Mouse (Mus musculus): ENCODE results near the gene Cdkn2b. TPM values are rescaled to one million over a fixed set of nuclear protein-coding genes. Genes with fewer than 3 reads are reported as not detected.

The Cdkn2b gene
- total and polyA plus RNA-seq, 3 experiments = 1.9 to 2.5 TPM; not detected in 1

GRCm38 (mm10) chr4:89348842-89349241, 38.0 kb upstream of the Cdkn2b start:
- no peak overlapping the region for H3K27ac ChIP-seq (ENCODE audit: control insufficient read depth, low read depth, low read length)
- no peak overlapping the region for H3K9ac ChIP-seq (ENCODE audit: control insufficient read depth, low read depth, low read length, poor library complexity, severe bottlenecking)
- H3K9me3 ChIP-seq (replicated peaks; ENCODE audit: insufficient read depth, low read length) = no peaks in the 10 kb centered on the region
- TF ChIP-seq CHD1 (IDR thresholded peaks at IDR 0.05; ENCODE audit: low read depth, low read length) (no peak), ZNF384 (IDR thresholded peaks at IDR 0.05; ENCODE audit: low read depth, low read length) (no peak), USF2 (IDR thresholded peaks at IDR 0.05; ENCODE audit: borderline replicate concordance in 1 of 2, insufficient read depth in 1 of 2, low read depth in 1 of 2, low read length in 2 of 2) (no peak), POLR2AphosphoS2 (IDR thresholded peaks at IDR 0.05; ENCODE audit: low read length) (no peak), E2F4 (IDR thresholded peaks at IDR 0.05; ENCODE audit: borderline replicate concordance, low read depth, low read length) (no peak), CTCF (IDR thresholded peaks at IDR 0.05 in 2 of 3, conservative IDR thresholded peaks at IDR 0.05 in 1 of 3; ENCODE audit: control insufficient read depth in 1 of 3, insufficient read depth in 1 of 3, low read depth in 2 of 3, low read length in 3 of 3, poor library complexity in 1 of 3, severe bottlenecking in 1 of 3) (no peak), EP300 (IDR thresholded peaks at IDR 0.05; ENCODE audit: low read depth in 1 of 2, low read length in 2 of 2) (no peak), CHD2 (IDR thresholded peaks at IDR 0.05; ENCODE audit: low read length) (no peak), JUND (IDR thresholded peaks at IDR 0.05; ENCODE audit: low read depth, low read length) (no peak), GABPA (IDR thresholded peaks at IDR 0.05; ENCODE audit: low read depth, low read length) (no peak), ELF1 (IDR thresholded peaks at IDR 0.05; ENCODE audit: low read depth, low read length) (no peak), RAD21 (IDR thresholded peaks at IDR 0.05; ENCODE audit: low read depth, low read length) (no peak), MAX (IDR thresholded peaks at IDR 0.05; ENCODE audit: low read length) (no peak), RCOR1 (IDR thresholded peaks at IDR 0.05; ENCODE audit: low read depth, low read length) (no peak)
- peaks cover 2 to 27% of the 10 kb centered on the region in 2 experiments; a peak in 2 of 4 replicates for H3K36me3 ChIP-seq (ENCODE audit: control insufficient read depth in 1 of 2, insufficient read depth in 2 of 2, low read length in 2 of 2)
- no peaks in the 10 kb centered on the region for H3K27me3 ChIP-seq (ENCODE audit: control insufficient read depth in 1 of 2, insufficient read depth in 2 of 2, low read length in 2 of 2)
- DNase-seq (ENCODE audit: low read depth, low spot score) = no peak
- H3K4me1 ChIP-seq (ENCODE audit: control insufficient read depth in 1 of 2, insufficient read depth in 2 of 2, low read length in 2 of 2) = peaks cover 18 to 25% of the 10 kb centered on the region in 2 experiments
- H3K79me2 ChIP-seq (ENCODE audit: control insufficient read depth, insufficient read depth, low read length, poor library complexity) = no peaks in the 10 kb centered on the region
- no peak overlapping the region for H3K4me3 ChIP-seq (ENCODE audit: control insufficient read depth in 1 of 2, insufficient read depth in 1 of 2, low read depth in 2 of 2, low read length in 2 of 2)

DNA sequence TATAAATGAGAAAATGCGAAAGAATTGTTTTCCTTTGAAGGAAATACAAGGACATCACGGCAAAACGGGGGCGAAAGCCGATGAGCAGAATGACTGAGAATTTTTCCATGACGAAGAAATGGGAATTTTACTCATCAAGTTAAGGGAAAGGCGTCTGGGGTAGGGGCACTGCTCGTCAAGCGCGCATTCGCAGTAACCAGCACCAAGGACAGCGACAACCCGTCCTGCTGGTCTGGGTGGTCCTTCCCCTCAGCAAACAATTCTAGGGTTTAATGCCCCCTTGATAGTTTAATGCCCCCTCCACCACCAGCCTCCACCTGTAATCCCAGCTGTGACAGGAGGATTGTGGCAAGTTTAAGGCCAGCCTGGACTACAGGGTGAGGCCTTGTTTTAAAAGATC, 2.6 kb upstream of the Cdkn2b start:
- Histone ChIP-seq H3K4me1 (ENCODE audit: control insufficient read depth in 1 of 2, insufficient read depth in 2 of 2, low read length in 2 of 2) (peaks cover 2 to 5% of the 10 kb centered on the region in 2 experiments; a peak in 2 of 4 replicates), H3K36me3 (ENCODE audit: control insufficient read depth in 1 of 2, insufficient read depth in 2 of 2, low read length in 2 of 2) (peaks cover 0 to 8% of the 10 kb centered on the region in 2 experiments; a peak in 2 of 4 replicates), H3K4me3 (ENCODE audit: control insufficient read depth in 1 of 2, insufficient read depth in 1 of 2, low read depth in 2 of 2, low read length in 2 of 2) (no peak overlapping the region), H3K27ac (ENCODE audit: control insufficient read depth, low read depth, low read length) (no peak overlapping the region), H3K27me3 (ENCODE audit: control insufficient read depth in 1 of 2, insufficient read depth in 2 of 2, low read length in 2 of 2) (no peaks in the 10 kb centered on the region), H3K9me3 (replicated peaks; ENCODE audit: insufficient read depth, low read length) (no peaks in the 10 kb centered on the region), H3K9ac (ENCODE audit: control insufficient read depth, low read depth, low read length, poor library complexity, severe bottlenecking) (no peak overlapping the region), H3K79me2 (ENCODE audit: control insufficient read depth, insufficient read depth, low read length, poor library complexity) (no peaks in the 10 kb centered on the region; the same call in 1 of the 2 replicates)
- DNase-seq (ENCODE audit: low read depth, low spot score) = peak; percentile 49
- TF ChIP-seq MAFK (IDR thresholded peaks at IDR 0.05; ENCODE audit: borderline replicate concordance, low read depth, low read length) (no peak), TAL1 (IDR thresholded peaks at IDR 0.05; ENCODE audit: low read length) (no peak), MXI1 (IDR thresholded peaks at IDR 0.05; ENCODE audit: low read depth, low read length) (peak; percentile 61; the same call in 1 of the 2 replicates), KAT2A (conservative IDR thresholded peaks at IDR 0.05; ENCODE audit: low read depth, low read length) (no peak), RCOR1 (IDR thresholded peaks at IDR 0.05; ENCODE audit: low read depth, low read length) (no peak), SIN3A (IDR thresholded peaks at IDR 0.05; ENCODE audit: low read length) (peak; percentile 62)

All from MEL (cell line).